Mouse (Mus musculus): ENCODE measurements around the gene Msi1.

DNA sequence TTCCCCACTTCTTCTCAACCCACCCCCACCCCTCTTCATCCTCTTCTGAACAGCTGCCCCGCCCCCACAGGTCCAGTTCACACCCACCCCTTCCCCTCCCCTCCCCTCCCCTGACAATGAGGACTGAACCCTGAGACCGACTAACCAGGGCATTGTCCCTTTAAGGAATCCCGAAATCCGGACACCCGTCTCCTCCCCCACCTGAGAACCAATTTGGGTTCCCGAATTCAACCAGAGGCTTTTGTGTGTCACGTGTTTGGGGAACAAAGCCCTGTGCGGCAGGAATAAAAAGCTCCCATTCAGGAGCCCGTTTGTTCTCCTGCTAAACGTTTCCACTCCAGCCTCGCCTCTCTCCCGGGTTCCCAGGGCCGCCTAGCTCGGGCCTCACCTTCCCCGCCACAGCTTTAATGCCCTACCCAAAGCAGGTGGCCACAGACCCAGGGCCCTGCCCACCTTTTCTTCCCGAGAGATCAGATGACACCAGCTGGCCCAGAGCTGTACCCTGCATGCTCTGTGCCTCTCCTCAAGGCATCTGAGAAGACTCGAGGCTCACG, 25.1 kb upstream of the Msi1 start:
- TF ChIP-seq CTCF (IDR thresholded peaks at IDR 0.05; ENCODE audit: borderline replicate concordance, insufficient read depth, low read depth, low read length) (no peak), POLR2A (IDR thresholded peaks at IDR 0.05; ENCODE audit: borderline replicate concordance, insufficient read depth, low read length) (no peak)

Measured in cerebellum, adult 2 months (tissue).